Mouse (Mus musculus) heart, postnatal 25 days (tissue): ENCODE data around the gene Pla2g4f. TPM values are rescaled to one million over a fixed set of nuclear protein-coding genes. Genes with fewer than 3 reads are reported as not detected.

Experiments used
- DNase-seq: peaks from one replicate; pipeline ENCODE4 v3.0.0; 2022; ENCODE audit warnings: low spot score
- intact Hi-C: fragments of 180-260 bp; cut with DNase I; formaldehyde crosslinking; loops from one replicate; pipeline ENCODE4 v1.15.1; 2025
- total RNA-seq, 2 experiments: library from RNA; stranded (reverse); gene quantifications; 2 replicates each; pipeline ENCODE4 v1.2.3; 2021

Pla2g4f gene
- total RNA-seq = not detected

- DNase-seq = no peak
- intact Hi-C loops = no loop called here
These were observed at the start of gene Pla2g4f for GRCm38 (mm10) chr2:120313976-120314375. Gene Pla2g4f (minus strand): TSS chr2:120314165.

- intact Hi-C loops = no loop called here
- no peak for DNase-seq
These were observed 46.5 kb upstream of the Pla2g4f start for GRCm38 (mm10) chr2:120360425-120360824.

GRCm38 (mm10) chr2:120352682-120353646 is 39.0 kb upstream of the Pla2g4f start, which contains the start of gene Vps39:
Gene Vps39 (minus strand): TSS chr2:120353137.
- intact Hi-C loops = loop anchor here (5.0 kb wide), 1 partner anchor 49 kb away; the partner anchor contains the start of genes Ganc and Tmem87a

DNA sequence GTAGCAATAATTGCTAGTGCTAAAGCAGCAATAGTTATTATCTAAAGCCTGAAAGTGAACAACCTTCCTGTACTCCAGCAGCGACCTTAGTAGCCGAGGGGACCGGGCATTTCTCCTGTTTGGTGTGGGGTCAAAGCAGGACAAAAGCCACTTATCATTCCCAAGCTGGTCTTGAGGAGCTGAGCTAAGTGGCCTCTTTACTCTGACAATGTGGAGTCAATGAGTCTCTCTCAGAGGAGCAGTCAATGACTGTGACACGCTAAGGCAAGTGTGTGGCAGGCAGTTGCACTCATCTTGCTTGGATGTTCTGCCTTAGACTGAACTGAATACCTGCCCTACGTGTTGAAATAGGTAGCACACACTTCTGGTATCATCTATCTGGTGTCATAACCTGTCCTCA is 37.4 kb upstream of the Pla2g4f start:
- DNase-seq = no peak
- intact Hi-C loops = loop anchor here (5.0 kb wide), 1 partner anchor 51 kb away; the partner anchor contains the start of genes Ganc and Tmem87a

More at GRCm38 (mm10) chr2:120352682-120353646, 39.0 kb upstream of the Pla2g4f start, which contains the start of gene Vps39:
- peak; percentile 81 for DNase-seq

GRCm38 (mm10) chr2:120348120-120348519 is 34.2 kb upstream of the Pla2g4f start:
- intact Hi-C loops = no loop called here
- DNase-seq = peak; percentile 15

GRCm38 (mm10) chr2:120341741-120342140 is 27.8 kb upstream of the Pla2g4f start:
- DNase-seq = no peak
- intact Hi-C loops = no loop called here

- no peak for DNase-seq
- intact Hi-C loops = no loop called here
These were observed 23.9 kb upstream of the Pla2g4f start for GRCm38 (mm10) chr2:120337886-120338285.

DNA sequence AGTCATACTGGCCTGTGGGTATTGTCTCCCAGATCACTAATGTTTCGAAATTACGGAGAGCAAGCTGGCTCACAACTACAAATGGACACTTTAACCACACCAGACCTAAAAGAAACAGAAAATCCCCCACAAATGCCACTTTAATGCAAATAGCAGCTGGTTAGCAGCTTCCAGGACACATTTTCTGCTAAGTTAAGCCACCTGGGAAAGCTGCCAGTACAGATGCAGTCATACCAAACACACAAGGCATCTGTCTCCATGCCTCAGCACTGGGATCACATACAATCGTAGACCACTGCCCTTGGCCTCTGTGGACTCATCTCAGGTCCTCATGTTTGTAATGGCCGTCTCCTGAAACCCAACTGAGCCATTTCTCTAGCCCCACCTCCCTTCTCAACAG is 17.6 kb upstream of the Pla2g4f start:
- intact Hi-C loops = no loop called here
- no peak for DNase-seq

- intact Hi-C loops = no loop called here
- DNase-seq = no peak
These were observed 1.1 kb upstream of the Pla2g4f start for GRCm38 (mm10) chr2:120315077-120315476.

DNA sequence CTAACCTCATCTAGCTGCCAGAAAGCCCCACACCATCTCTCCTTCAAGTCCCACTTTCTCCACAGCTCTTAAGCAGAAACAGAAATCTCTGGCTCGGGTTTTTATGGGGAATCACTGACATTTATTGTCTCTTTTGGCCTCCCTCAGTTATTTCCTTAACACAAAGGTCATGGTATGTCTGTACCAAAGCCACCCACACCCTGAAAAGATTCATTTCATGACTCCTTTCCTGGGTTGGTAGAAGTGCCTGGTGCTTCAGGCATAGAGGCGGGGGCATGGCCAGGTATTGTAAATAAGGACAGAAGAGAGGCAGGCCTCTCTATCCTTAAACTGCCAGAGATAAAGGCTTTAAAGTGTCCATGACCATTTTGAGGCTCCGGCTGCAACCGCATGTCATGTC is 522 bp upstream of the Pla2g4f start:
- DNase-seq = no peak
- intact Hi-C loops = no loop called here

- no peak for DNase-seq
- intact Hi-C loops = no loop called here
These were observed 1.6 kb downstream of the Pla2g4f start for GRCm38 (mm10) chr2:120312276-120312825.

DNA sequence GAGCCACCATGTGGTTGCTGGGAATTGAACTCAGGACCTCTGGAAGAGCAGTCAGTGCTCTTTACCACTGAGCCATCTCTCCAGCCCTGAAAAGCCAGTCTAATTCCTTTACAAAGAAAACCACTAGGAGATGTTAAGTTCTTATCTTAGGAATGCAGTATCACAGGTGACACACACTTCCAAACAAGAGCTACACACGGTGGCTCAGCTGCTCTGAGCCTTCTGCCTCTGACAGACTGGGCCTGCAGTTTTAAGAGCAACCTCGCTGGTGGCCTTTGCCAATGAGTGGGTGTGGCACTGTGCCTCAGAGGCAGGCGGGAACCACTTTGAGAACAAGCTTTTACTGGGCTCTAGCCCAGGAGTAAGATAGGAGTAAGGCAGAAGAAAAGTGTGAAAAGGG is 9.9 kb downstream of the Pla2g4f start:
- DNase-seq = no peak
- intact Hi-C loops = no loop called here

GRCm38 (mm10) chr2:120301076-120301475 is 12.9 kb downstream of the Pla2g4f start:
- intact Hi-C loops = no loop called here

DNA sequence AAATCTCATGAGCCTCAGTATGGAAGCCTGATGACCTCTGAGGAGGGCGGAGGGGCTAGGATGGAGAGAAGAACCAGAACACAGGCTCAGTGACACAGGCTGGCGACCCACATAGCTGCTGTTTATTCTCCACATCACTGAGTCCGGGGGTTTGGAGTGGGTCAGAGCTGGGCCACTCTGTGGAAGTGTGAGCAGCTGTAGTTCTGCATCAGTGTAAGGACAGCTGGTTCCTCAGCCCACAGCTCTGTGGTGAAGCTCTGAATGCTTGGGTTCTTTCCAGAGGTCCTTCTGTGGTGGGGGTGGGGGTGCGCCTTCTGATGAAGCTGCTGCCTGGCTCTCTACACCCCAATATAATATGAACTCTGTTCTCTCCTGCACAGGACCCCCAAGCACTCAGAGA is 14.1 kb downstream of the Pla2g4f start:
- DNase-seq = no peak
- intact Hi-C loops = no loop called here

More at GRCm38 (mm10) chr2:120301076-120301475, 12.9 kb downstream of the Pla2g4f start:
- DNase-seq = no peak

- no peak for DNase-seq
- intact Hi-C loops = no loop called here
These were observed 17.8 kb downstream of the Pla2g4f start for GRCm38 (mm10) chr2:120296160-120296559.

DNA sequence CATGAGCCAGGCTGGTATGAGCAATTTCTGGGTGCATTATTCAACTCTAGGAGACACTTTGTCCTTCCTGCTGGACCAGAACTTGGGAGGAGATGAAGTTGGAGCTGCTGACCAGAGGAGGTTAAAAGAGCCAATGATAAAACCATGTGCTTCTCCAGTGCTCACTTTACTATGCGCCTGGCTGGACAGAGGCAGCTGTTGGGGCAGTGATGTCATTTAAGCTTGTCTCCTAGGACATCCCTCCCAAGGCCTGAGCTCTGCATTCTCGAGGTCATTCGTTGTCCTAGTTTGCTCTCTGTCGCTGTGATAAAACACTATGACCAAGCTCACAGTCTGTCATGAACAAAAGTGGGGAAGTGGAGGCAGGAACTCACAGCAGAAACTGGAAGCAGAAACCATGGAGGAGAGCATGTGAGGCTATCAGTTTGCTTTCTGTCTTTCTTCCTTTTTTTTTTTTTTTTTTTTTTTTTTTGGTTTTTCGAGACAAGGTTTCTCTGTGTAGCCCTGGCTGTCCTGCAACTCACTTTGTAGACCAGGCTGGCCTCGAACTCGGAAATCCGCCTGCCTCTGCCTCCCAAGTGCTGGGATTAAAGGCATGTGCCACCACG is 22.4 kb downstream of the Pla2g4f start:
- intact Hi-C loops = no loop called here
- DNase-seq = no peak

GRCm38 (mm10) chr2:120288995-120289394 is 25.0 kb downstream of the Pla2g4f start, which contains the start of gene Pla2g4d:
Gene Pla2g4d (minus strand): TSS chr2:120289197.
- intact Hi-C loops = no loop called here

GRCm38 (mm10) chr2:120288401-120288800 is 25.6 kb downstream of the Pla2g4f start:
- DNase-seq = no peak
- intact Hi-C loops = no loop called here

More at GRCm38 (mm10) chr2:120288995-120289394, 25.0 kb downstream of the Pla2g4f start, which contains the start of gene Pla2g4d:
- DNase-seq = no peak

DNA sequence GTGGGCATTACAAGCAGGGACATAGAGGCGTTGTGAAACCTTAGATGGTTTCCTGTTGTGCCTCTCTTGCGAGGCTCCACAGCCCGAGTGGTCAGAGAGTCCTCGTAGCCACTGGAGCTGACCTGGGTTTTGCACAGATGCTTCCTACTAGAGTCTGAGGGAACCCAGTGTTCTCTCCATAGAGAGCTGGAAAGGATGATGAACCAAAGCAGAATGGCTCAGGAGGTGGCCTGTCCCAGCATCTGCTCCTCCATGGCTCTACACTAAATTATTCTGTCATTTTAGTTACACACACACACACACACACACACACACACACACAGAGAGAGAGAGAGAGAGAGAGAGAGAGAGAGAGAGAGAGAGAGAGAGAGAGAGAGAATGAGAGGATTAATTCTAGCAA is 28.3 kb downstream of the Pla2g4f start:
- no peak for DNase-seq
- intact Hi-C loops = no loop called here

DNA sequence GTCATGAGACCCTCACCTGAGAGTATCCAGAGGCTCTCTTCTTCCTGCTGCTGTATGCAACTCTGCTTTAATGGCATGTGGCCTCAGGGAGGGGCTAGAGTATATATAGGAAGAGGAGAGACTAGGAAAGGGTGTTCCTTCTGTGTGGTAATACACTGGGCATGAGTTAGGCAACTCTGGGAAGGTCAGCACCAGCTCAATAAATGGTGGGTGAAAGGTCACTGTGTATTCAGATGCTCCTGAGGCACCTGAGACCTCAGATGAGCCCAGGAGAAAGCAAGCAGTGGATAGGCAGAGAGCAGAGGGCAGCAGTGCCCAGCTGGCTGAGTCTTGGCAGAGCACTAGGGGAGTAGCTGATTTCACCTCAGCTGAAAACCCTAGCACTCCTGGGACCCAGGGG is 29.3 kb downstream of the Pla2g4f start:
- no peak for DNase-seq
- intact Hi-C loops = loop anchor here (5.0 kb wide), 1 partner anchor 197 kb away; no protein-coding TSS in a partner anchor
